Comparison of ENCODE assay signal across 20 mouse cellular contexts in genomic region chr15:10955156-10955555, GRCm38 (mm10). TPM values are rescaled to one million over a fixed set of nuclear protein-coding genes. Genes with fewer than 3 reads are reported as not detected.
"Had no signal": no experiment of that assay in that cellular context is flagged by ENCODE, and none has a peak within 500 bp of the region (broad histone marks: within the 10 kb centered on the region; RNA-seq: fewer than 3 reads in every experiment).

No protein-coding gene starts in this region.

- H3K4me2 ChIP-seq: hindbrain, embryonic 14.5 days; intestine, embryonic 15.5 days; limb, embryonic 15.5 days; lung, embryonic 14.5 days; midbrain, embryonic 13.5 days; stomach, embryonic 15.5 days had no signal

- H3K9me3 ChIP-seq: intestine, embryonic 15.5 days; limb, embryonic 15.5 days; liver, embryonic 15.5 days; midbrain, embryonic 13.5 days; stomach, embryonic 15.5 days had no signal

- H3K4me1 ChIP-seq: intestine, embryonic 15.5 days; midbrain, embryonic 13.5 days; stomach, embryonic 15.5 days had no signal

- H3K27me3 ChIP-seq: intestine, embryonic 15.5 days; limb, embryonic 15.5 days; midbrain, embryonic 13.5 days; stomach, embryonic 15.5 days had no signal

- DNase-seq: lung, embryonic 14.5 days; lung, postnatal 14 days; right cerebral cortex, postnatal 14 days; thymus, adult 2 months; thymus, postnatal 25 days had no signal

- H3K9ac ChIP-seq: hindbrain, embryonic 14.5 days; intestine, embryonic 15.5 days; limb, embryonic 15.5 days; liver, embryonic 15.5 days; lung, embryonic 14.5 days; midbrain, embryonic 13.5 days; stomach, embryonic 15.5 days had no signal

- ATAC-seq: midbrain, embryonic 13.5 days had no signal

- H3K4me3 ChIP-seq: intestine, embryonic 15.5 days; limb, embryonic 15.5 days; liver, embryonic 15.5 days; midbrain, embryonic 13.5 days; stomach, embryonic 15.5 days had no signal

- H3K27ac ChIP-seq: hindbrain, embryonic 14.5 days; intestine, embryonic 15.5 days; limb, embryonic 15.5 days; macrophage; midbrain, embryonic 13.5 days; stomach, embryonic 15.5 days had no signal

- H3K36me3 ChIP-seq: intestine, embryonic 15.5 days; limb, embryonic 15.5 days; liver, embryonic 15.5 days; midbrain, embryonic 13.5 days; stomach, embryonic 15.5 days had no signal

RNA-seq across cellular contexts. Expression of gene C1qtnf3, which starts 3.0 kb away (rescaled TPM):
- total RNA-seq: left cerebral cortex, adult 18-20 months had no signal
- polyA plus RNA-seq: macrophage; spleen, adult 2 months had no signal

RNA-seq across cellular contexts. Expression of gene Slc45a2, which starts 45.4 kb away (rescaled TPM):
- total RNA-seq: layer of hippocampus, adult 8-10 months; layer of hippocampus, postnatal 14 days; left cerebral cortex, postnatal 10 days; midbrain, postnatal 0 days had no signal
- polyA plus RNA-seq: intestine, embryonic 15.5 days; large intestine, adult 2 months; limb, embryonic 11.5 days; lung, embryonic 14.5 days; macrophage; midbrain, embryonic 13.5 days; midbrain, postnatal 0 days; thymus, adult 2 months had no signal
